Mouse (Mus musculus): ENCODE data around the gene Zglp1.

GRCm38 (mm10) chr9:21015571-21016130 is 51.2 kb downstream of the Zglp1 start, which contains the start of gene Icam1:
- TF ChIP-seq CTCF (IDR thresholded peaks at IDR 0.05; ENCODE audit: low read depth) (no peak), EP300 (IDR thresholded peaks at IDR 0.05; ENCODE audit: low read depth) (no peak)
